Mouse (Mus musculus): ENCODE measurements around the gene Ccm2l. TPM values are rescaled to one million over a fixed set of nuclear protein-coding genes. Genes with fewer than 3 reads are reported as not detected.

The Ccm2l gene
- total RNA-seq, 2 experiments from 2014 or later = 0.21 to 11.6 TPM

Other genes with a start within 250 kb of the Ccm2l start
- gene Bcl2l1, start 234.2 kb upstream of the Ccm2l start, total RNA-seq (2014; fragmentation: Nextera tagmentation) = 13.2 and 27.8 TPM in 2 replicates
- gene Bcl2l1, start 234.2 kb upstream of the Ccm2l start, total RNA-seq (2017) = 10.3 and 25.2 TPM in 2 replicates
- gene Tpx2, start 218.0 kb upstream of the Ccm2l start, total RNA-seq (2014; fragmentation: Nextera tagmentation) = 51.4 and 56.0 TPM in 2 replicates
- gene Tpx2, start 218.0 kb upstream of the Ccm2l start, total RNA-seq (2017) = 96.9 and 105 TPM in 2 replicates
- gene Mylk2, start 154.6 kb upstream of the Ccm2l start, total RNA-seq (2014; fragmentation: Nextera tagmentation) = not detected in 2 replicates
- gene Mylk2, start 154.6 kb upstream of the Ccm2l start, total RNA-seq (2017) = not detected in 2 replicates
- not detected in 2 replicates for gene Foxs1, start 132.7 kb upstream of the Ccm2l start, total RNA-seq (2014; fragmentation: Nextera tagmentation)
- gene Foxs1, start 132.7 kb upstream of the Ccm2l start, total RNA-seq (2017) = not detected in 2 replicates
- not detected in 2 replicates for gene Dusp15, start 114.3 kb upstream of the Ccm2l start, total RNA-seq (2014; fragmentation: Nextera tagmentation)
- not detected in 2 replicates for gene Dusp15, start 114.3 kb upstream of the Ccm2l start, total RNA-seq (2017)
- 2.4 and 13.4 TPM in 2 replicates for gene Ttll9, start 103.5 kb upstream of the Ccm2l start, total RNA-seq (2014; fragmentation: Nextera tagmentation)
- gene Ttll9, start 103.5 kb upstream of the Ccm2l start, total RNA-seq (2017) = 1.7 and 2.5 TPM in 2 replicates
- 62.9 and 67.0 TPM in 2 replicates for gene Pdrg1, start 50.5 kb upstream of the Ccm2l start, total RNA-seq (2014; fragmentation: Nextera tagmentation)
- 98.2 and 108 TPM in 2 replicates for gene Pdrg1, start 50.5 kb upstream of the Ccm2l start, total RNA-seq (2017)
- gene Xkr7, start 34.1 kb upstream of the Ccm2l start, total RNA-seq (2014; fragmentation: Nextera tagmentation) = not detected in 2 replicates
- not detected in 2 replicates for gene Xkr7, start 34.1 kb upstream of the Ccm2l start, total RNA-seq (2017)
- 6.4 and 9.5 TPM in 2 replicates for gene Hck, start 42.5 kb downstream of the Ccm2l start, total RNA-seq (2014; fragmentation: Nextera tagmentation)
- 13.1 and 17.5 TPM in 2 replicates for gene Hck, start 42.5 kb downstream of the Ccm2l start, total RNA-seq (2017)
- gene Tm9sf4, start 95.3 kb downstream of the Ccm2l start, total RNA-seq (2014; fragmentation: Nextera tagmentation) = 54.2 and 60.7 TPM in 2 replicates
- 61.3 and 91.4 TPM in 2 replicates for gene Tm9sf4, start 95.3 kb downstream of the Ccm2l start, total RNA-seq (2017)
- 12.1 and 16.7 TPM in 2 replicates for gene Tspyl3, start 159.5 kb downstream of the Ccm2l start, total RNA-seq (2014; fragmentation: Nextera tagmentation)
- 6.1 and 6.2 TPM in 2 replicates for gene Tspyl3, start 159.5 kb downstream of the Ccm2l start, total RNA-seq (2017)
- gene Plagl2, start 175.5 kb downstream of the Ccm2l start, total RNA-seq (2014; fragmentation: Nextera tagmentation) = 45.0 and 46.6 TPM in 2 replicates
- 5.4 and 7.2 TPM in 2 replicates for gene Plagl2, start 175.5 kb downstream of the Ccm2l start, total RNA-seq (2017)
- 17.6 and 20.3 TPM in 2 replicates for gene Pofut1, start 175.6 kb downstream of the Ccm2l start, total RNA-seq (2014; fragmentation: Nextera tagmentation)
- 16.0 and 19.1 TPM in 2 replicates for gene Pofut1, start 175.6 kb downstream of the Ccm2l start, total RNA-seq (2017)
- gene Kif3b, start 225.5 kb downstream of the Ccm2l start, total RNA-seq (2014; fragmentation: Nextera tagmentation) = 6.9 and 7.7 TPM in 2 replicates
- gene Kif3b, start 225.5 kb downstream of the Ccm2l start, total RNA-seq (2017) = 9.1 and 11.3 TPM in 2 replicates